Mouse (Mus musculus): ENCODE measurements at regions not wholly inside any gene's neighbourhood (a gene's known extent, or its start where the extent isn't known, plus 50 kb on each side); places are given as distances from the start of the nearest gene placed in this dataset.

- TF ChIP-seq CTCF (IDR thresholded peaks at IDR 0.05; ENCODE audit: extremely low read depth, insufficient read depth, low read length) (no peak), POLR2A (IDR thresholded peaks at IDR 0.05; ENCODE audit: extremely low read depth, insufficient read depth, low read length) (no peak)
Measured at GRCm38 (mm10) chr17:83161731-83162130, 53.4 kb upstream of the Pkdcc start.

Data from cortical plate, adult 2 months (tissue).